Mouse (Mus musculus) ES-E14 (cell line): ENCODE measurements at regions not wholly inside any gene's neighbourhood (a gene's known extent, or its start where the extent isn't known, plus 50 kb on each side); places are given as distances from the start of the nearest gene placed in this dataset.

ENCODE experiments used
- CHD2 ChIP-seq: IDR thresholded peaks from 2 replicates; pipeline ENCODE4 v1.6.1; 2014; ENCODE audit warnings: mild to moderate bottlenecking, low read depth, low read length, inconsistent platforms
- HCFC1 ChIP-seq: IDR thresholded peaks from 2 replicates; pipeline ENCODE4 v1.6.1; 2012; ENCODE audit warnings: low read length, inconsistent platforms, borderline replicate concordance; ENCODE audit not compliant: insufficient read depth
- MAFK ChIP-seq: IDR thresholded peaks from 2 replicates; pipeline ENCODE4 v1.6.1; 2014; ENCODE audit warnings: mild to moderate bottlenecking, low read depth, low read length, inconsistent platforms; ENCODE audit not compliant: insufficient read depth
- ZC3H11A ChIP-seq: IDR thresholded peaks from 2 replicates; pipeline ENCODE4 v1.6.1; 2012; ENCODE audit warnings: low read depth, mild to moderate bottlenecking, inconsistent platforms, low read length, borderline replicate concordance

DNA sequence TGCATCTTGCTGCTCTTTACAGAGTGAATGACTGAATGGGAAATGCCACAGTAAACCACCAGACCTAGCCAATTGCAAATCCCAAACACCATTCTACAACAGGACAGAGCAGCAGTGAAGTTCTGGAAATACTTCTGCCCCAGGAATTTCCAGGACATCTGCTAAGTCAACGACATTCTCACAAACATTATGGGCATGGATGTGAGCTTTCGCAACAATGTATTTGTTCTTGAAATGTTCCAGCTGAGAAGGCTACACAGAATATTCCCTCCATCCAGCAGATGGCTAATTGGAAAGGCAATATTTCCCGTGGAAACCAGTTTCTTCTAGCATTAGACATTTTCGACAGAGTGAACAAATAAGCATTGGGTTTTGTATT lies 509.0 kb downstream of the Olfm4 start:
- TF ChIP-seq ZC3H11A: no peak
- no peak for TF ChIP-seq HCFC1
- TF ChIP-seq CHD2: no peak
- TF ChIP-seq MAFK: no peak
